Mouse (Mus musculus) heart, adult 2 months (tissue): ENCODE measurements around the gene Nptx1.

Experiments
- CTCF ChIP-seq: fragments of 200-600 bp; IDR thresholded peaks from 2 replicates; pipeline ENCODE4 v1.8.1; 2022; ENCODE audit warnings: antibody characterized with exemption, mild to moderate bottlenecking, moderate library complexity
- EP300 ChIP-seq: fragments of 200-500 bp; IDR thresholded peaks from 2 replicates; pipeline ENCODE4 v1.6.1; 2011; ENCODE audit warnings: low read depth, low read length, control low read depth; ENCODE audit not compliant: insufficient read depth
- POLR2A ChIP-seq: fragments of 200-500 bp; IDR thresholded peaks from 2 replicates; pipeline ENCODE4 v1.6.1; 2011; ENCODE audit warnings: mild to moderate bottlenecking, low read depth, low read length, control low read depth; ENCODE audit not compliant: insufficient read depth

DNA sequence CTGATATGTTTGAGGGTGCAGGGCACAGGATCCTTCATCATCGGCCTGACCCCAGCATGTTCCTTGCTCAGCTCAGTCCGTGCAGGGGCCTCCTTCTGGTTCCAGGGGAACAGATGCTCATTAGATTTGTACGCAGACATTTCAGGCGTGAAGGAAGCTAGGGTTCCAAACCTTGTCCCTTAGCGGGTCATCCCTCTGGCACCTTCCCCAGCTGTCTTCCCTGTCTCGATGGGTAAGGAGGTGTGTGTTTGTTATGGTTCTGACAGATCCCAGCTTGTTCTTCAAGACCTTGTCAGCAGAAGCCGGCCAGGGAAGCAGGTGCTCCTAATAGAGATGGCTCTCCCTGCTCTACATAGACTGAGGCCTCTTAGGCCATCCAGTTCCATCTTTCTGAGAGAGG is 17.5 kb upstream of the Nptx1 start:
- TF ChIP-seq EP300 (no peak), POLR2A (no peak), CTCF (no peak)
